Mouse (Mus musculus) central nervous system, embryonic 11.5 days (tissue): Measurements from ENCODE around the gene Tmem163. TPM values are rescaled to one million over a fixed set of nuclear protein-coding genes. Genes with fewer than 3 reads are reported as not detected.

Experiments
- polyA plus RNA-seq: library from polyadenylated mRNA; depleted of rRNA; stranded (reverse); fragments of >200 nt; gene quantifications from 2 replicates; pipeline ENCODE4 v1.2.3, GENCODE M21; 2012; rRNA removed

Gene Tmem163
- 24.6 and 26.8 TPM in 2 replicates for polyA plus RNA-seq

DNA sequence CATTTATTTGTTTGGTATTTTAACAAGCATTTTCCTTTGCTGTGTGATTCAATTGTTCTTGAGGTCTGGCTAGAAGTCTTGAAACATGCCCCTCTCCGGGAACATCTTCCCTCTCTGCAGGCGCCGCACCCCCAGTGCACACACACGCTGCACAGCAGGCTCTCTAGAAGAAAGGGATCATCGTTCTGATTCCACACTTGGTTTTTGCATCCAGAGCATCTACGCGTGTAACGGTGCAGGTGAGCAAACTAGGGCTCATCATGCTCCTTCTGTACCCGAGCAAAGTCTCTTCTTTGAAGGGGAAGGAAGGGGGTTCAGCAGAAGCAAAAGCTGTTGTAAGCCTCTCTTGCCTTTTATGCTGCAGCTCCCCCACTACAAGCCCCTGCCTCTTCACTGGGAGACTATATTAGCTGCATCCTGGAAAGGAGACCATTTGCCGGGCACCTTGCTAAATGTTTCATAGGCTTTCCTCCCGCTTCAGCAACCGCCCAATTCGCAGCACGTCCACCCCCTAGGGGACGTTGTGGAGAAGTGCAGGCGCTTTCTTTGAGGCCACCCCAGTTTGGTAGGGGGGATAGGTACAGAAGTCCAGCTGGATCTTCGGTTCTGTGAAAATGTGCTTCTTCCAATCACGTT, at the start of gene Tmem163:
Gene Tmem163, minus strand, starts transcription at position 51 of the 636 bp plus-strand sequence.

DNA sequence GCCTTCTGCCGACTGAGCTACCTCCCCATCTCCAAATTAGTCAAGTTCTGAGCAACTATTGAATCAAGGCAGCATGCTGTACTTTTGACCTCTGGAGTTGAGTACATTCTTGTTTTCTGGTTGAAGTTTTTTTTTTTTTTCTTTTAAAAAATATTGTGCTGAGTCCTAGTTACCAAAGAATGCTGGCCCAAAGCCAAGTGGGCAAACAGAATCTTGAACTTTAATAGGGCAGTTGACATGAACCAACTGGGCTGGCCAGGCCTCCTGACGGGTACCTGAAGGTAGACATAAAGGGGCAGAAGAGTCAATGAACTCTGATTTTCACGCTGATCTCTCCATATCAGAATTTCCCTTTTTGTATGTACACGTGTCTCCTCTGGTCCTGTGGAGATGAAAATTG, 49.7 kb upstream of the Tmem163 start, which contains the start of gene Acmsd:
Gene Acmsd, plus strand, starts transcription at position 318 of the 400 bp plus-strand sequence.

Other genes starting within 250 kb of the Tmem163 start
- 0.47 and 0.64 TPM in 2 replicates for gene Acmsd, start 49.9 kb upstream of the Tmem163 start, polyA plus RNA-seq
- 40.6 and 76.2 TPM in 2 replicates for gene Ccnt2, start 94.6 kb upstream of the Tmem163 start, polyA plus RNA-seq
- 0.06 and 0.10 TPM in 2 replicates for gene Map3k19, start 175.5 kb upstream of the Tmem163 start, polyA plus RNA-seq
- gene Rab3gap1, start 189.2 kb upstream of the Tmem163 start, polyA plus RNA-seq: 16.6 and 17.4 TPM in 2 replicates